Mouse (Mus musculus): ENCODE results near the gene Mob4. TPM values are rescaled to one million over a fixed set of nuclear protein-coding genes. Genes with fewer than 3 reads are reported as not detected.

Gene Mob4
- total RNA-seq, 1 experiment = 37.0 TPM

DNA sequence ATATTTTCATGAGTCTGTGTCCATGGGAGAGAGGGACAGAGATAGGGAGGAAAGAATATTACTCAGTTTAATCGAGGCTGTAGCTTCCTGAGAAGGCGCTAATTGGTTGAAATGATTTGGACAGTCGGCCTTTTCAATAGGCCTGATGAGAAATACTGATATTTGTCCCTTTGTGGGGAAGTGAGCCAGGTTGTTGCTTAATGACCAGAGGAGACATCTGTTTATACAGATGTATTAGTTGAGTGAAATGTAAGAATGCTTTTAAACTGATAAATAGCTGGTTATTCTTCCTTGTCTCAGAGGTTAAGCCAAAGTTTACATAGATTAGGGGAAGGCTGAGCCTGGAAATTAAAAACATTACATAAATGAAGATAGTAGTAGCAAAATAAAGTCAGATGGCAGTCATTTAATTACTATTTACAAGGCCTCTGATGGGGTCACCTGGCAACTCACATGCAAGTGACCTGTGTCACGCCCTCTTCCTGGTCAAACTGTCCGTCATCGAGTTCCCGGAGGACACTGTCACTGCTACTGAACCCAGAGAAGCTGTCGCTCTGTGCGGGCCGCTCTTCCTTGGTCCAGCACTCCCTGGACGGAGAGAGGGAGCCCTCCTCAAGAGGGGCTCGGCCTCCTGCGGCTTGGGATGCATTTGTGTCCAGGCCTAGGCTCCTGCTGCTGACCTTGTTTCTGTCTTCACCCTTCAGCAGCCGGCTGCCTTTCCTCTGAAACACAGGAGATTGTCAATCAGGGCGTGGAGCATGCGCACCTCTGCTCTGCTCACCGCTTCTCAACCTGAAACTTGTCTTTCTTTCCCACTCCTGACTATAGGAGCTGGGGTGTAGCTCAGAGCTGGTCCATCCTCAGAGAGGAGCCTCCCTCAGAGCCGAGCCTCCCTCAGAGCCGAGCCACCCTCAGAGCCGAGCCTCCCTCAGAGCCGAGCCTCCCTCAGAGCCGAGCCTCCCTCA lies 40.6 kb downstream of the Mob4 start:
- no peak for TF ChIP-seq CHD2 (IDR thresholded peaks at IDR 0.05; ENCODE audit: low read depth, low read length)
- no peak for TF ChIP-seq ZC3H11A (IDR thresholded peaks at IDR 0.05; ENCODE audit: borderline replicate concordance, low read depth, low read length)
- TF ChIP-seq MAFK (IDR thresholded peaks at IDR 0.05; ENCODE audit: insufficient read depth, low read depth, low read length) = no peak
- no peak for TF ChIP-seq ZNF384 (IDR thresholded peaks at IDR 0.05; ENCODE audit: low read depth, low read length)
- no peak for TF ChIP-seq HCFC1 (IDR thresholded peaks at IDR 0.05; ENCODE audit: borderline replicate concordance, insufficient read depth, low read length)
- no peaks in the 10 kb centered on the region for H3K9me3 ChIP-seq (ENCODE audit: control insufficient read depth, insufficient read depth, low read depth, low read length)
- in situ Hi-C loops (cut with MboI; ENCODE audit: low sequenced_read_pairs in 2 of 2, unreplicated experiment in 2 of 2) = no loop called here
- peak overlapping the region; percentile 29 to 38; a peak in 3 of 4 replicates for H3K4me3 ChIP-seq (ENCODE audit: insufficient read depth in 1 of 2, low read depth in 1 of 2, low read length in 2 of 2, poor library complexity in 1 of 2, severe bottlenecking in 1 of 2)
- no peak for DNase-seq (ENCODE audit: low read depth, low spot score)
- H3K36me3 ChIP-seq (ENCODE audit: control insufficient read depth, insufficient read depth, low read length, poor library complexity, severe bottlenecking) = no peaks in the 10 kb centered on the region
- 0 out of 2 replicates have a peak overlapping the region, but pooled peaks have one; percentile 25 for H3K27ac ChIP-seq (ENCODE audit: insufficient read depth, low read depth, low read length, poor library complexity, severe bottlenecking)
- H3K9ac ChIP-seq (ENCODE audit: insufficient read depth, low read depth, low read length, poor library complexity, severe bottlenecking) = peak overlapping the region; percentile 43; the same call in 1 of the 2 replicates
- H3K4me1 ChIP-seq (ENCODE audit: control insufficient read depth in 2 of 2, insufficient read depth in 2 of 2, low read length in 2 of 2, poor library complexity in 1 of 2) = peaks cover 0 to 5% of the 10 kb centered on the region in 2 experiments; a peak in 1 of 4 replicates

DNA sequence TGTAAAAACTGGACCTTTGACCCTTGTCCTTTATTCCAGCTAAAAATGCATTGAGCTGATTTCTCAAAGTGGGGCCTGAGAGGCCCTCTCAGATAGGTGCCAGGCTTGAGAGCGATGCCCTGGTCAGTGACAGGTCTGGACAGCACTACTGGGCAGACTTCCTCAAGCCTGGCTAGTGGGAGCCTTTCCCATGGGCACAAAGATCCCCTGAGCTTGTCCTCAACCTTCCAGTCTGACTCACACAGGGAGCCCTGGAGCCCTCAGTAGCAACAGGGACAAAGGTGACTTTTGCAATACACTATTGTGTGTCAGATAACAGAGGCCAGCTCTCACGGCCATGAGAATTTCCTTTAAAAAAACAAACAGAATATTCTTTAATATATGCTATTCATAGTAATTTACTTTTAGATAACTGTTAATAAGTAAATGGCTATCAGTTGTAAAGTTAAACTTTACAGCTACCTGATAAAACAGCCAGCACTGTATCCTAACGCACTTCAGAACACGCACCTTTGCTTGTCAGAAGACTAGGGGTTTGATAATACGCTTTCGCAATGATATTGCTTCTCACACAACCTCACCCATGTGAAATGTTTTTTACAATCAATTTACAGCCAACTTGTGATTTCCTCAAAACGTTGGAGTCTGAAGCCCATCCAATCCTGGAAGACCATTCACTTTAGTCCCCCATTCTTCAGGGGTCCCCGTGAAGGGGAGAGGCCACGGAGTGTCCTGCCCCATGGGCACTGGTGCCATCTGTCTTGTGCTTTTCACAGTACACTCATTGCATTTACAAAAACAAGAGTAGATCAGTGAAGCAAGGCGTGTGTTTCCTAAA lies 42.9 kb downstream of the Mob4 start:
- H3K4me1 ChIP-seq (ENCODE audit: control insufficient read depth in 2 of 2, insufficient read depth in 2 of 2, low read length in 2 of 2, poor library complexity in 1 of 2) = peaks cover 0 to 11% of the 10 kb centered on the region in 2 experiments; a peak in 2 of 4 replicates
- no peak overlapping the region for H3K4me3 ChIP-seq (ENCODE audit: insufficient read depth in 1 of 2, low read depth in 1 of 2, low read length in 2 of 2, poor library complexity in 1 of 2, severe bottlenecking in 1 of 2)
- TF ChIP-seq ZNF384 (IDR thresholded peaks at IDR 0.05; ENCODE audit: low read depth, low read length) (no peak), ZC3H11A (IDR thresholded peaks at IDR 0.05; ENCODE audit: borderline replicate concordance, low read depth, low read length) (no peak), HCFC1 (IDR thresholded peaks at IDR 0.05; ENCODE audit: borderline replicate concordance, insufficient read depth, low read length) (no peak), MAFK (IDR thresholded peaks at IDR 0.05; ENCODE audit: insufficient read depth, low read depth, low read length) (no peak), CHD2 (IDR thresholded peaks at IDR 0.05; ENCODE audit: low read depth, low read length) (no peak)
- in situ Hi-C loops (cut with MboI; ENCODE audit: low sequenced_read_pairs in 2 of 2, unreplicated experiment in 2 of 2) = no loop called here
- DNase-seq (ENCODE audit: low read depth, low spot score) = no peak
- H3K27ac ChIP-seq (ENCODE audit: insufficient read depth, low read depth, low read length, poor library complexity, severe bottlenecking) = peak overlapping the region; percentile 7; the same call in 1 of the 2 replicates
- H3K9ac ChIP-seq (ENCODE audit: insufficient read depth, low read depth, low read length, poor library complexity, severe bottlenecking) = no peak overlapping the region
- no peaks in the 10 kb centered on the region for H3K9me3 ChIP-seq (ENCODE audit: control insufficient read depth, insufficient read depth, low read depth, low read length)
- H3K36me3 ChIP-seq (ENCODE audit: control insufficient read depth, insufficient read depth, low read length, poor library complexity, severe bottlenecking) = no peaks in the 10 kb centered on the region

GRCm38 (mm10) chr1:55174558-55175034 lies 43.6 kb downstream of the Mob4 start:
- H3K36me3 ChIP-seq (ENCODE audit: control insufficient read depth, insufficient read depth, low read length, poor library complexity, severe bottlenecking) = no peaks in the 10 kb centered on the region
- H3K9me3 ChIP-seq (ENCODE audit: control insufficient read depth, insufficient read depth, low read depth, low read length) = no peaks in the 10 kb centered on the region
- H3K4me1 ChIP-seq (ENCODE audit: control insufficient read depth in 2 of 2, insufficient read depth in 2 of 2, low read length in 2 of 2, poor library complexity in 1 of 2) = peaks cover 0 to 11% of the 10 kb centered on the region in 2 experiments; a peak in 2 of 4 replicates
- H3K27ac ChIP-seq (ENCODE audit: insufficient read depth, low read depth, low read length, poor library complexity, severe bottlenecking) = no peak overlapping the region
- DNase-seq (ENCODE audit: low read depth, low spot score) = no peak
- no peak overlapping the region for H3K4me3 ChIP-seq (ENCODE audit: insufficient read depth in 1 of 2, low read depth in 1 of 2, low read length in 2 of 2, poor library complexity in 1 of 2, severe bottlenecking in 1 of 2)
- in situ Hi-C loops (cut with MboI; ENCODE audit: low sequenced_read_pairs in 2 of 2, unreplicated experiment in 2 of 2) = no loop called here
- TF ChIP-seq ZNF384 (IDR thresholded peaks at IDR 0.05; ENCODE audit: low read depth, low read length) = no peak
- TF ChIP-seq CHD2 (IDR thresholded peaks at IDR 0.05; ENCODE audit: low read depth, low read length) = no peak
- TF ChIP-seq HCFC1 (IDR thresholded peaks at IDR 0.05; ENCODE audit: borderline replicate concordance, insufficient read depth, low read length) = no peak
- no peak for TF ChIP-seq MAFK (IDR thresholded peaks at IDR 0.05; ENCODE audit: insufficient read depth, low read depth, low read length)
- no peak for TF ChIP-seq ZC3H11A (IDR thresholded peaks at IDR 0.05; ENCODE audit: borderline replicate concordance, low read depth, low read length)
- no peak overlapping the region for H3K9ac ChIP-seq (ENCODE audit: insufficient read depth, low read depth, low read length, poor library complexity, severe bottlenecking)

GRCm38 (mm10) chr1:55179917-55180566 lies 49.0 kb downstream of the Mob4 start:
- peaks cover 0 to 6% of the 10 kb centered on the region in 2 experiments; a peak in 2 of 4 replicates for H3K4me1 ChIP-seq (ENCODE audit: control insufficient read depth in 2 of 2, insufficient read depth in 2 of 2, low read length in 2 of 2, poor library complexity in 1 of 2)
- H3K9ac ChIP-seq (ENCODE audit: insufficient read depth, low read depth, low read length, poor library complexity, severe bottlenecking) = no peak overlapping the region
- no peaks in the 10 kb centered on the region for H3K36me3 ChIP-seq (ENCODE audit: control insufficient read depth, insufficient read depth, low read length, poor library complexity, severe bottlenecking)
- in situ Hi-C loops (cut with MboI; ENCODE audit: low sequenced_read_pairs in 2 of 2, unreplicated experiment in 2 of 2) = no loop called here
- no peak overlapping the region for H3K4me3 ChIP-seq (ENCODE audit: insufficient read depth in 1 of 2, low read depth in 1 of 2, low read length in 2 of 2, poor library complexity in 1 of 2, severe bottlenecking in 1 of 2)
- no peaks in the 10 kb centered on the region for H3K9me3 ChIP-seq (ENCODE audit: control insufficient read depth, insufficient read depth, low read depth, low read length)
- H3K27ac ChIP-seq (ENCODE audit: insufficient read depth, low read depth, low read length, poor library complexity, severe bottlenecking) = no peak overlapping the region
- no peak for TF ChIP-seq MAFK (IDR thresholded peaks at IDR 0.05; ENCODE audit: insufficient read depth, low read depth, low read length)
- no peak for TF ChIP-seq ZNF384 (IDR thresholded peaks at IDR 0.05; ENCODE audit: low read depth, low read length)
- TF ChIP-seq ZC3H11A (IDR thresholded peaks at IDR 0.05; ENCODE audit: borderline replicate concordance, low read depth, low read length) = no peak
- no peak for TF ChIP-seq HCFC1 (IDR thresholded peaks at IDR 0.05; ENCODE audit: borderline replicate concordance, insufficient read depth, low read length)
- TF ChIP-seq CHD2 (IDR thresholded peaks at IDR 0.05; ENCODE audit: low read depth, low read length) = no peak
- no peak for DNase-seq (ENCODE audit: low read depth, low spot score)
